In the genomic region with DNA sequence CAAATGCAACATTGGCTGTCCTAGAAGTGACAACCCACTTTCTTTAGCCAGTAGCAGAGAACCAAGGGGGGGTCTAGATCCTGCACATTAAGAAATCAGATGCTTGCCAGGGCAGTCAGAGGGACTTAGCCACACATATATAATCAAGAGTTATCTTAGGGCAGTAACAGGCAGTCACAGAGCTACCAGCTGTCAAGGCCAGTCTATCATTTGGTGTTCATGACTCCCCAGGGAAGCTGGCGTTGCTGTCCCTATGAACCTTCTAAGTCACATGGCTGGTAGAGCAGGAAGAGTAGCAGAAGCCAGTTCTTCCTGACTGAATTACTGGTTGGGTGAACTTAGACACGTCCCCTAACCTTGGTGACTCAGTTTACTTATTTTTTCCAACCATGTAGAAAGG, we compare ENCODE assay signal across 16 mouse cellular contexts.
"Had no signal": no experiment of that assay in that cellular context is flagged by ENCODE, and none has a peak within 500 bp of the region (broad histone marks: within the 10 kb centered on the region; RNA-seq: fewer than 3 reads in every experiment).

No protein-coding gene starts in this region.

- H3K27me3 ChIP-seq: liver, embryonic 13.5 days; midbrain, embryonic 12.5 days; midbrain, embryonic 15.5 days; neural tube, embryonic 12.5 days; neural tube, embryonic 15.5 days had no signal

- H3K9ac ChIP-seq: liver, embryonic 13.5 days; midbrain, embryonic 12.5 days; midbrain, embryonic 15.5 days; neural tube, embryonic 12.5 days; neural tube, embryonic 15.5 days had no signal

- H3K4me2 ChIP-seq: liver, embryonic 13.5 days; midbrain, embryonic 12.5 days; midbrain, embryonic 15.5 days; neural tube, embryonic 12.5 days; neural tube, embryonic 15.5 days had no signal

- H3K4me1 ChIP-seq: liver, embryonic 13.5 days had no signal

- H3K4me3 ChIP-seq: left cerebral cortex, adult 2 months; liver, embryonic 13.5 days; midbrain, embryonic 12.5 days; midbrain, embryonic 15.5 days; neural tube, embryonic 12.5 days; neural tube, embryonic 15.5 days had no signal

- DNase-seq: kidney, adult 18-20 months; kidney, postnatal 36 days; liver, embryonic 13.5 days; lung, adult 2 months; lung, postnatal 14 days; lung, postnatal 4 days; right cerebral cortex, adult 18-20 months; right cerebral cortex, postnatal 25 days; thymus, adult 18-20 months; thymus, postnatal 36 days had no signal

- H3K27ac ChIP-seq: kidney, postnatal 0 days; left cerebral cortex, adult 2 months; liver, embryonic 13.5 days; midbrain, embryonic 12.5 days; midbrain, embryonic 15.5 days; neural tube, embryonic 12.5 days; neural tube, embryonic 15.5 days had no signal

- ATAC-seq: midbrain, embryonic 15.5 days had no signal

- H3K9me3 ChIP-seq: liver, embryonic 13.5 days; midbrain, embryonic 12.5 days; midbrain, embryonic 15.5 days; neural tube, embryonic 12.5 days; neural tube, embryonic 15.5 days had no signal
